Mouse (Mus musculus) heart, postnatal 0 days (tissue): ENCODE data around the gene B3gat2. TPM values are rescaled to one million over a fixed set of nuclear protein-coding genes. Genes with fewer than 3 reads are reported as not detected.

Experiments
- ATAC-seq: fragments of 200-750 bp; cut with Nextera tagmentation; 2 replicates; pipeline ENCODE4 v1.8.0; 2017; ENCODE audit warnings: low read depth, moderate number of reproducible peaks, moderate library complexity; ENCODE audit not compliant: insufficient read depth
- DNase-seq: peaks from one replicate; pipeline ENCODE4 v3.0.0-alpha.2; 2016; ENCODE audit warnings: low spot score
- H3K27ac ChIP-seq: fragments of 300-500 bp; sonication (generic); 2 replicates; pipeline ENCODE4 v1.5.1; 2014; ENCODE audit warnings: low read depth, mild to moderate bottlenecking
- H3K27me3 ChIP-seq: fragments of 300-500 bp; sonication (generic); 2 replicates; pipeline ENCODE4 v1.6.1; 2014; ENCODE audit warnings: low read length, mixed read lengths; ENCODE audit not compliant: control insufficient read depth, insufficient read depth
- H3K36me3 ChIP-seq: fragments of 300-500 bp; sonication (generic); replicated peaks from 2 replicates; pipeline ENCODE4 v1.6.1; 2014; ENCODE audit warnings: low read length, mixed read lengths; ENCODE audit not compliant: control insufficient read depth, insufficient read depth
- H3K4me1 ChIP-seq: fragments of 300-500 bp; sonication (generic); 2 replicates; pipeline ENCODE4 v1.6.1; 2014; ENCODE audit warnings: antibody characterized with exemption; ENCODE audit not compliant: control insufficient read depth, insufficient read depth
- H3K4me2 ChIP-seq: fragments of 300-500 bp; sonication (generic); 2 replicates; pipeline ENCODE4 v1.6.1; 2014; ENCODE audit warnings: low read depth, mild to moderate bottlenecking, low read length, moderate library complexity
- H3K4me3 ChIP-seq: fragments of 300-500 bp; sonication (generic); 2 replicates; pipeline ENCODE4 v1.5.1; 2014; ENCODE audit warnings: low read depth, low read length
- H3K9ac ChIP-seq: fragments of 300-500 bp; sonication (generic); replicated peaks from 2 replicates; pipeline ENCODE4 v1.6.1; 2014; ENCODE audit warnings: low read depth, low read length, mixed read lengths
- H3K9me3 ChIP-seq: fragments of 300-500 bp; sonication (generic); replicated peaks from 2 replicates; pipeline ENCODE4 v1.6.1; 2016; ENCODE audit warnings: low read length; ENCODE audit not compliant: control insufficient read depth
- CTCF ChIP-seq: IDR thresholded peaks from 2 replicates; pipeline ENCODE4 v1.5.1; 2016; ENCODE audit warnings: antibody characterized with exemption, control low read depth, low read depth
- EP300 ChIP-seq: IDR thresholded peaks from 2 replicates; pipeline ENCODE4 v1.6.1; 2016; ENCODE audit warnings: antibody characterized with exemption, low read depth
- WGBS: fragments of 180-500 bp; shearing (Covaris S2); extraction: QIAGEN DNeasy Blood & Tissue Kit; methylation state at CpG from one replicate; pipeline ENCODE4 v1.1.7; 2014; 5-methylcytosine and 5-hydroxymethylcytosine counted together
- polyA plus RNA-seq: library from polyadenylated mRNA; unstranded; fragments of >200 nt; fragmentation: Nextera tagmentation; extraction: Ambion mirVana; gene quantifications from 2 replicates; pipeline ENCODE4 v1.2.1, GENCODE M21; 2015
- total RNA-seq: library from RNA; depleted of rRNA; stranded (reverse); fragments of >200 nt; gene quantifications from 2 replicates; pipeline ENCODE4 v1.2.3, GENCODE M21; 2014; ENCODE audit warnings: low replicate concordance

B3gat2 gene
- total and polyA plus RNA-seq, 2 experiments from 2014 or later = 0.16 TPM; not detected in 1

DNA sequence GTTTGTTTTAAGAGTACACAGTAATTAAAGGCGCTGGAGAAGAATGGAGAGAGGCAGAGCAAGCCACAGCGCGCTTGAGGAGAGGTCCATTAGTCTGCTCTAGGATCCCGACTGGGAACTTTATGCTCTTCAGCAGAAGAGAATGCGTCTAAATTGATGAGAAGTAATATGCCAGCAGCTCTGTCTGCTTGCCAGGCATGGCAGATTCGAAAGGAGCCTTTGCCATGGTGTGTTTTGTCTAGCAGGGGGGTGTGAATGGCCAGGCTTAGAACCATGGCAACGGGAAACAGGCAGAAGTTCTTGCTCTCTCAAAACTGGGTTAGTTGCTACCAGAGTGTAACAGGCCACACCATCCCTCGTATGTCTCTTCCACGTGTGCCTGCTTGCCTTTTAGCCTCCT is 73.3 kb downstream of the B3gat2 start:
- no peak overlapping the region for H3K27ac ChIP-seq
- H3K4me2 ChIP-seq = no peak overlapping the region
- H3K27me3 ChIP-seq = no peaks in the 10 kb centered on the region
- H3K36me3 ChIP-seq = no peaks in the 10 kb centered on the region
- H3K4me1 ChIP-seq = no peaks in the 10 kb centered on the region
- DNase-seq = no peak
- H3K4me3 ChIP-seq = no peak overlapping the region
- ATAC-seq = no peak
- TF ChIP-seq CTCF (no peak), EP300 (no peak)
- no peak overlapping the region for H3K9ac ChIP-seq
- H3K9me3 ChIP-seq = no peaks in the 10 kb centered on the region
- WGBS = 77% methylated on average over 9 of the region's 9 CpGs

DNA sequence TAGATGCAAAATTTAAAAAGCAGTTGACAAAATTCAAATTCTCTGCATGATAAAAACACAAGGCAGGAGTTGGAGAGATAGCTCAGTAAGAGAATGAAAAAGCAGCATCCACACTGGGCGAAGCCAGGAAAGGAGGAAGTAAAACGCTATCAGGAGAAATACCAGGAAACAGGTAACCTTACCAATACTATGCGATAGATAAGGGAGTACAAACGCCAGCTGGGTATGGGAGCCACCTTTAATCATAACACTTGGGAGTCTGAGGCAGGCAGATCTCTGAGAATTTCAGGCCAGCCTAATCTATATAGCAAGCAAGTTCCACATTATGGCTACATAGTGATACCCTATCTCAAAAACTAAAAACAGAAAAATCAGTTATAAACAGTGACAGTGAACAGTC is 75.1 kb downstream of the B3gat2 start:
- no peaks in the 10 kb centered on the region for H3K4me1 ChIP-seq
- no peak overlapping the region for H3K4me2 ChIP-seq
- H3K36me3 ChIP-seq = 0 out of 2 replicates have a peak, but pooled peaks cover 4% of the 10 kb centered on the region
- H3K4me3 ChIP-seq = no peak overlapping the region
- no peaks in the 10 kb centered on the region for H3K9me3 ChIP-seq
- no peak overlapping the region for H3K9ac ChIP-seq
- WGBS = 71% methylated on average over 4 of the region's 4 CpGs
- no peak for ATAC-seq
- TF ChIP-seq EP300 (no peak), CTCF (no peak)
- no peak overlapping the region for H3K27ac ChIP-seq
- no peak for DNase-seq
- H3K27me3 ChIP-seq = no peaks in the 10 kb centered on the region

DNA sequence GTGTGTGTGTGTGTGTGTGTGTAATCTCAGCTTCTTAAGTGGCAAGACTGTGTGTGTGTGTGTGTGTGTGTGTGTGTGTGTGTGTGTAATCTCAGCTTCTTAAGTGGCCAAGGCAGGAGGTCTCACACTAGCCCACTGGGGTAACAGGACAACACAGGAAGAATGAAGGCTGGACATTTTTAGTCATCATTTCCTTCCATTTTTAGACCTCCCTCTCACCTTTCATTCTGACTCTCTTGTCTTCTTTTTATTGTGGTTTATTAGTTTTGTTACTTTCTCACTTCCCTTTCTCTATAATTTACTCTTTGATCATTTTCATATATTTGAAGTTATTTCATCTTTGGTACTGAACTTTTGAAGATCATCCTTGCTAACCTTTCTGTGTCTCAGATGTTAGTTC is 79.4 kb downstream of the B3gat2 start:
- Histone ChIP-seq H3K4me3 (no peak overlapping the region), H3K9me3 (no peaks in the 10 kb centered on the region), H3K27me3 (no peaks in the 10 kb centered on the region), H3K27ac (no peak overlapping the region), H3K9ac (no peak overlapping the region), H3K36me3 (peaks cover 42% of the 10 kb centered on the region), H3K4me1 (no peaks in the 10 kb centered on the region), H3K4me2 (no peak overlapping the region)
- ATAC-seq (no peak), DNase-seq (no peak)
- TF ChIP-seq CTCF (no peak), EP300 (no peak)

DNA sequence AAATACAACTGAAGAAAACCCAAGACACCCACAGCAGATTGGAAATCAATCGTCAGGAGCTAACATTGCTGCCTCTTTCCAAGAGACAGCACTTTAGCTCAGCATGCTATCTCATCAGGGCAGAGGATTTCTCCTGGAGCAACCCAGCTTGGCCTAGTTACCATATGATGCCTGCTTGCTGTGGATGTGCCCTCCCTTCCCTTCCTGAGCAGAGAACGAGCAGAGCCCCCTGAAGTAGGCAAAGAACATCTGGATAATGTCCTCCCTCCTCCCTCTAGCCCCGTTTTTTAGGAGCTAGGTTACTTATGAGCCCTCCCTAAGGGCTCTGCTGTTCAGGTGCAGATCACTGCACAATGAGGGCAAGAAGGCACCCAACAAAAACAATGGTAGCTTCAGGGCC is 81.1 kb downstream of the B3gat2 start:
- Histone ChIP-seq H3K4me3 (no peak overlapping the region), H3K4me2 (no peak overlapping the region), H3K9me3 (no peaks in the 10 kb centered on the region), H3K27me3 (no peaks in the 10 kb centered on the region), H3K9ac (no peak overlapping the region), H3K27ac (no peak overlapping the region), H3K4me1 (no peaks in the 10 kb centered on the region), H3K36me3 (peaks cover 55% of the 10 kb centered on the region)
- TF ChIP-seq EP300 (no peak), CTCF (no peak)
- WGBS = 70% methylated on average over 3 of the region's 3 CpGs
- ATAC-seq (no peak), DNase-seq (no peak)

DNA sequence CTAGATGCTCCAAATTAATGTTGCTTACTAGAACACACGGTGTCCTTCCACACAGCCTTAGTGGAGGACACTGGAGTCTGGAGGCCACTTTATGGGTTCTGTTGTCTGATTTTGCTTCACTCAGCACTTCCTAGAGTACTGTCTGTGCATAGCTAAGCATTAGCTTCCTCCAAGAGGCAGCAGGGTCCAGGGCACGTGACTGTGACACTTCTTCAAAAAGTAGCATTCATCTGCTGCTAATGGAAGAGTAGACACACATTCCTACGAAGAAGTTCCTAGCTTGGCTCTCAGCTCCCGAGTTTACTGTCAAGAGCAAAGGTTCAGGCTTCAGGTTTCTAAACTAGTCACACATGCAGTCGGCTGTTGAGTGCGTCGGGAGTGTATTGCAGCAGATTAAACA is 82.2 kb downstream of the B3gat2 start:
- WGBS = 66% methylated on average over 7 of the region's 7 CpGs
- DNase-seq (no peak), ATAC-seq (no peak)
- no peak overlapping the region for H3K9ac ChIP-seq
- H3K4me2 ChIP-seq = no peak overlapping the region
- H3K4me1 ChIP-seq = no peaks in the 10 kb centered on the region
- H3K27me3 ChIP-seq = no peaks in the 10 kb centered on the region
- H3K27ac ChIP-seq = no peak overlapping the region
- H3K4me3 ChIP-seq = no peak overlapping the region
- TF ChIP-seq EP300 (no peak), CTCF (no peak)
- H3K36me3 ChIP-seq = peaks cover 66% of the 10 kb centered on the region
- H3K9me3 ChIP-seq = no peaks in the 10 kb centered on the region

DNA sequence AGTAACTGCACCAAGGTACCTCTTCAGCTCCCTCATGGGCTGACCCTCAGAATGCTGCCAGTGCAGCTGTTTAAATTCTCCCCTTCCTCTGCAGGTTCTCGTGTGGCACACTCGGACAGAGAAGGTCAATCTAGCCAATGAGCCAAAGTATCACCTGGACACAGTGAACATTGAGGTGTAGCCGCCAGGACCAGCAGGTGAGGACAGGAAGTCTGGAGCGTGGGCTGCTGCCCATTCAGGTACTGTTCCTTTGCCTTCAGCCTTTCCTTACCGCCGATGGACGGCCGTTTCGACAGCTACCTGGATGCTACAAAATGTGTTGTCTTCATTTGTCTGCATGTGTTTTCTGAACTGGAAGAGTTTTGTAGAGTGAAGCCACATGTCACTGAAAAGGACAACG is 83.5 kb downstream of the B3gat2 start:
- Histone ChIP-seq H3K27ac (no peak overlapping the region), H3K9ac (no peak overlapping the region), H3K4me2 (no peak overlapping the region), H3K9me3 (no peaks in the 10 kb centered on the region), H3K36me3 (peaks cover 72% of the 10 kb centered on the region), H3K4me1 (no peaks in the 10 kb centered on the region), H3K27me3 (no peaks in the 10 kb centered on the region), H3K4me3 (no peak overlapping the region)
- WGBS = 93% methylated on average over 10 of the region's 10 CpGs
- TF ChIP-seq CTCF (no peak), EP300 (no peak)
- ATAC-seq (no peak), DNase-seq (no peak)
